Mouse (Mus musculus) C3H10T1/2 (cell line): ENCODE data around the gene Gm42417. TPM values are rescaled to one million over a fixed set of nuclear protein-coding genes. Genes with fewer than 3 reads are reported as not detected.

Experiments
- polyA plus RNA-seq, 2 experiments: library from polyadenylated mRNA; unstranded; fragments of >200 nt; fragmentation: generic; extraction: Trizol; gene quantifications; one replicate each; pipeline ENCODE4 v1.2.1; 2012; ENCODE audit warnings: missing spikeins in 2 of 2

Gene Gm42417
- polyA plus RNA-seq, result not detected

GRCm38 (mm10) chr1:36539186-36539585, at the start of gene Gm42417:
Gene Gm42417, minus strand, starts transcription at chr1:36539429.

GRCm38 (mm10) chr1:36558031-36558993, 19.1 kb upstream of the Gm42417 start, which contains the start of gene Sema4c:
Gene Sema4c, minus strand, starts transcription at chr1:36558349.

GRCm38 (mm10) chr1:36546888-36547471, 7.8 kb upstream of the Gm42417 start, which contains the start of gene Ankrd39:
Gene Ankrd39, minus strand, starts transcription at chr1:36547445.

GRCm38 (mm10) chr1:36536783-36537182, 2.4 kb downstream of the Gm42417 start, which contains the start of gene Ankrd23:
Gene Ankrd23, minus strand, starts transcription at chr1:36536883.

GRCm38 (mm10) chr1:36511289-36512021, 27.8 kb downstream of the Gm42417 start, which contains the start of gene Cnnm3:
Gene Cnnm3, plus strand, starts transcription at chr1:36511867.

Other genes starting within 250 kb of the Gm42417 start
- gene Arid5a, start 231.7 kb downstream of the Gm42417 start, polyA plus RNA-seq, result 1 to 10 TPM; 5.5 to 7.4 TPM
- gene Kansl3, start 170.2 kb downstream of the Gm42417 start, polyA plus RNA-seq, result 10 to 100 TPM in 1 of 2 experiments, 1 to 10 TPM in 1; 4.5 to 29.7 TPM
- under 1 TPM; 0.01 to 0.30 TPM for gene Fer1l5, start 167.1 kb downstream of the Gm42417 start, polyA plus RNA-seq
- gene Lman2l, start 94.2 kb downstream of the Gm42417 start, polyA plus RNA-seq, result 10 to 100 TPM in 1 of 2 experiments, 1 to 10 TPM in 1; 8.3 to 20.3 TPM
- 1 to 10 TPM in 1 of 2 experiments, under 1 TPM in 1; 0.85 to 3.6 TPM for gene Cnnm4, start 67.8 kb downstream of the Gm42417 start, polyA plus RNA-seq
- 1 to 10 TPM; 2.3 to 6.9 TPM for gene Cnnm3, start 27.6 kb downstream of the Gm42417 start, polyA plus RNA-seq
- 1 to 10 TPM in 1 of 2 experiments, under 1 TPM in 1; 0.08 to 3.8 TPM for gene Ankrd23, start 2.5 kb downstream of the Gm42417 start, polyA plus RNA-seq
- gene Ankrd39, start 8.0 kb upstream of the Gm42417 start, polyA plus RNA-seq, result 10 to 100 TPM in 1 of 2 experiments, 1 to 10 TPM in 1; 9.1 to 10.9 TPM
- gene Sema4c, start 18.9 kb upstream of the Gm42417 start, polyA plus RNA-seq, result 10 to 100 TPM in 1 of 2 experiments, 1 to 10 TPM in 1; 1.1 to 14.7 TPM
- gene Fam178b, start 143.8 kb upstream of the Gm42417 start, polyA plus RNA-seq, result under 1 TPM in 1 of 2 experiments, not detected in 1; 0.99 TPM
- 100 to 1,000 TPM; 774 to 799 TPM for gene Cox5b, start 152.0 kb upstream of the Gm42417 start, polyA plus RNA-seq
- gene 4933424G06Rik, start 170.7 kb upstream of the Gm42417 start, polyA plus RNA-seq, result not detected
- 10 to 100 TPM; 53.0 to 65.1 TPM for gene Actr1b, start 175.0 kb upstream of the Gm42417 start, polyA plus RNA-seq
- gene Zap70, start 222.4 kb upstream of the Gm42417 start, polyA plus RNA-seq, result not detected